Mouse (Mus musculus): ENCODE data around the gene Hist1h2ao.

- no peak for TF ChIP-seq CTCF (IDR thresholded peaks at IDR 0.05; ENCODE audit: control insufficient read depth, insufficient read depth, low read length)
- no peak for TF ChIP-seq POLR2A (IDR thresholded peaks at IDR 0.05; ENCODE audit: borderline replicate concordance, control insufficient read depth, low read depth, low read length)
Measured at GRCm38 (mm10) chr13:21781639-21782038, 28.6 kb upstream of the Hist1h2ao start.

All from bone marrow, adult 2 months (tissue).